Mouse (Mus musculus): ENCODE measurements around the gene Arhgef7. TPM values are rescaled to one million over a fixed set of nuclear protein-coding genes. Genes with fewer than 3 reads are reported as not detected.
A peak's percentile ranks its signal among the peaks of the same experiment; 100 is the strongest.

The Arhgef7 gene
- total RNA-seq, 1 experiment: 33.0 TPM

- H3K4me1 ChIP-seq (ENCODE audit: control insufficient read depth in 2 of 2, insufficient read depth in 2 of 2, low read length in 2 of 2, poor library complexity in 1 of 2): peaks cover 0 to 8% of the 10 kb centered on the region in 2 experiments; a peak in 1 of 4 replicates
- H3K27ac ChIP-seq (ENCODE audit: insufficient read depth, low read depth, low read length, poor library complexity, severe bottlenecking): no peak overlapping the region
- no peaks in the 10 kb centered on the region for H3K36me3 ChIP-seq (ENCODE audit: control insufficient read depth, insufficient read depth, low read length, poor library complexity, severe bottlenecking)
- no peak for DNase-seq (ENCODE audit: low read depth, low spot score)
- H3K4me3 ChIP-seq (ENCODE audit: insufficient read depth in 1 of 2, low read depth in 1 of 2, low read length in 2 of 2, poor library complexity in 1 of 2, severe bottlenecking in 1 of 2): no peak overlapping the region
- H3K9ac ChIP-seq (ENCODE audit: insufficient read depth, low read depth, low read length, poor library complexity, severe bottlenecking): no peak overlapping the region
- H3K9me3 ChIP-seq (ENCODE audit: control insufficient read depth, insufficient read depth, low read depth, low read length): no peaks in the 10 kb centered on the region
- in situ Hi-C loops (cut with MboI; ENCODE audit: low sequenced_read_pairs in 2 of 2, unreplicated experiment in 2 of 2): no loop called here
- TF ChIP-seq ZNF384 (IDR thresholded peaks at IDR 0.05; ENCODE audit: low read depth, low read length) (no peak), ZC3H11A (IDR thresholded peaks at IDR 0.05; ENCODE audit: borderline replicate concordance, low read depth, low read length) (no peak), MAFK (IDR thresholded peaks at IDR 0.05; ENCODE audit: insufficient read depth, low read depth, low read length) (no peak), CHD2 (IDR thresholded peaks at IDR 0.05; ENCODE audit: low read depth, low read length) (no peak), HCFC1 (IDR thresholded peaks at IDR 0.05; ENCODE audit: borderline replicate concordance, insufficient read depth, low read length) (no peak)
These were observed 30.1 kb upstream of the Arhgef7 start for GRCm38 (mm10) chr8:11697467-11697866.

- DNase-seq (ENCODE audit: low read depth, low spot score): no peak
- in situ Hi-C loops (cut with MboI; ENCODE audit: low sequenced_read_pairs in 2 of 2, unreplicated experiment in 2 of 2): loop anchor here in 1 of 2 experiments (10.0 kb wide), 2 partner anchors 145 to 265 kb away; partner anchors contain the start of genes Cars2 and Ing1
- peak overlapping the region; percentile 57 for H3K27ac ChIP-seq (ENCODE audit: insufficient read depth, low read depth, low read length, poor library complexity, severe bottlenecking)
- H3K4me1 ChIP-seq (ENCODE audit: control insufficient read depth in 2 of 2, insufficient read depth in 2 of 2, low read length in 2 of 2, poor library complexity in 1 of 2): peaks cover 0 to 9% of the 10 kb centered on the region in 2 experiments; a peak in 3 of 4 replicates
- no peak for TF ChIP-seq CHD2 (IDR thresholded peaks at IDR 0.05; ENCODE audit: low read depth, low read length)
- no peak for TF ChIP-seq ZNF384 (IDR thresholded peaks at IDR 0.05; ENCODE audit: low read depth, low read length)
- peak; percentile 97 for TF ChIP-seq MAFK (IDR thresholded peaks at IDR 0.05; ENCODE audit: insufficient read depth, low read depth, low read length)
- TF ChIP-seq HCFC1 (IDR thresholded peaks at IDR 0.05; ENCODE audit: borderline replicate concordance, insufficient read depth, low read length): no peak
- no peak overlapping the region for H3K9ac ChIP-seq (ENCODE audit: insufficient read depth, low read depth, low read length, poor library complexity, severe bottlenecking)
- H3K9me3 ChIP-seq (ENCODE audit: control insufficient read depth, insufficient read depth, low read depth, low read length): no peaks in the 10 kb centered on the region
- 0 out of 4 replicates have a peak overlapping the region, but pooled peaks of 1 of the 2 experiments have one; percentile 46 for H3K4me3 ChIP-seq (ENCODE audit: insufficient read depth in 1 of 2, low read depth in 1 of 2, low read length in 2 of 2, poor library complexity in 1 of 2, severe bottlenecking in 1 of 2)
- H3K36me3 ChIP-seq (ENCODE audit: control insufficient read depth, insufficient read depth, low read length, poor library complexity, severe bottlenecking): no peaks in the 10 kb centered on the region
These were observed 28.0 kb upstream of the Arhgef7 start for GRCm38 (mm10) chr8:11699442-11700001.

DNA sequence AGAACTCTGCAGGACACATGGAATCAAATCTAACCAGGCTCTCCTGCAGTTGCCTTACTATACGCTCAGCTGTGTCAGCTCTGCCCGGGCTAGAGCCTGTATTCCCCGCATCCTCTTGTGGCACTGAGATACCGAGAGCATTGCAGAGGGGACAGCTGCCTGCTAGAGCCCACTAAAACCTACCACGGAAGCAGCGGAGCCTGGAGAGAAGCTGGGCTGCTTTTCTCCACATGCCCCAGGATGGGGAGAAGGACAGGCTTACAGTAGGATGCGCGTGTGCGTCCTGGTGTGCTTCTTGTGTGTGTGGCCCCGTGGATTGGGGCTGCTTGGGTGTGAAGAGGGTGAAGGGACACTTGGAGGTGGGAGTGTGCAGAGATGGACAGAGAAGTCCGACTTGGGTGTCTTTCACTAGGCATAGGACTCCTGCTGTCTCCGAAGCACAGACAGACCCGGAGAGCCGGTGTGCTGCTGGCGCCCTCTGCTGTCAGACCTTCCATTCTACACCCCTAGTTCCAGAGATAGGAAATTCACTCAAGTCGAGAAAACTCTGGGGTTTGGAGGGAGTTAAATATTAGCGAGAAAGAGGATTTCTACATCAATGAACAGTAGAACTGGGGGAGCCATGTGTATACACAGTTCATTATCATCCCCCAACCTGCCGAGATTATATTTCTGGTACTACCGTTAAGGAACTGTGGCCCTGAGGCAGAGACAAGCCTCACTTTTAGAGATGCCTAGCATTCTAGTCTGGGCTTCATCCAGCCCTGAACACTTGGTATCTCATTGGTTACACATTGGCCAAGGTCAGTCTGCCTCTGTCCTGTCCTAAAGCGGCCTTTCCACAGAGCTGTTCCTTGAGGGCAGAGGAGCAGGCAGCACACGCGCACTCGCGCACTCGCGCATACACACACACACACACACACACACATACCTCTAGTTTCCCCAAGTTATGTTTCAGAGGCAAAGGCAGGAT lies 27.2 kb upstream of the Arhgef7 start:
- Histone ChIP-seq H3K4me1 (ENCODE audit: control insufficient read depth in 2 of 2, insufficient read depth in 2 of 2, low read length in 2 of 2, poor library complexity in 1 of 2) (peaks cover 0 to 11% of the 10 kb centered on the region in 2 experiments; a peak in 3 of 4 replicates), H3K4me3 (ENCODE audit: insufficient read depth in 1 of 2, low read depth in 1 of 2, low read length in 2 of 2, poor library complexity in 1 of 2, severe bottlenecking in 1 of 2) (peak overlapping the region; percentile 33 to 46), H3K9ac (ENCODE audit: insufficient read depth, low read depth, low read length, poor library complexity, severe bottlenecking) (peak overlapping the region; percentile 54; the same call in 1 of the 2 replicates), H3K36me3 (ENCODE audit: control insufficient read depth, insufficient read depth, low read length, poor library complexity, severe bottlenecking) (no peaks in the 10 kb centered on the region), H3K27ac (ENCODE audit: insufficient read depth, low read depth, low read length, poor library complexity, severe bottlenecking) (peak overlapping the region; percentile 57), H3K9me3 (ENCODE audit: control insufficient read depth, insufficient read depth, low read depth, low read length) (no peaks in the 10 kb centered on the region)
- DNase-seq (ENCODE audit: low read depth, low spot score): peak; percentile 65
- peak; percentile 93; the same call in 1 of the 2 replicates for TF ChIP-seq ZC3H11A (IDR thresholded peaks at IDR 0.05; ENCODE audit: borderline replicate concordance, low read depth, low read length)
- TF ChIP-seq CHD2 (IDR thresholded peaks at IDR 0.05; ENCODE audit: low read depth, low read length): no peak
- in situ Hi-C loops (cut with MboI; ENCODE audit: low sequenced_read_pairs in 2 of 2, unreplicated experiment in 2 of 2): loop anchor here in 1 of 2 experiments (10.0 kb wide), 2 partner anchors 146 to 266 kb away; partner anchors contain the start of genes Cars2 and Ing1

DNA sequence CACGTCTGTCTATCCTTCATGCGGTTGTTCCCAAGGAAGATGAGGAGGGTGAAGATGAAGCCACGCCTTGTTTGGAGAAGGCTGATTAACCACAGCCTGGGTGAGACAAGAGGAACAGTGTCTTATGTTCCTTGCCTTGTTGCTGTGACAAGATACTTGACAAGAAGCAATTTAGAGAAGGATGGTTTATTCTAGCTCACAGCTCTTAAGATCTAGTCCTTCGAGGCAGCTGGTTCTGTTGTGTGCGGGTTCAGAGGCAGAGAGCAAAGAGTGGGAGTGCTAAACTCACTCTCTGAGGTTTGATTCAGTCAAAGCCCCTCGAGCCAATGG lies 26.5 kb upstream of the Arhgef7 start, which contains the start of gene 1700016D06Rik:
Gene 1700016D06Rik, minus strand, starts transcription at position 31 of the 330 bp plus-strand sequence.
- H3K4me1 ChIP-seq (ENCODE audit: control insufficient read depth in 2 of 2, insufficient read depth in 2 of 2, low read length in 2 of 2, poor library complexity in 1 of 2): peaks cover 0 to 11% of the 10 kb centered on the region in 2 experiments; a peak in 3 of 4 replicates
- peak within 1 kb of the TSS; percentile 54; the same call in 1 of the 2 replicates for H3K9ac ChIP-seq (ENCODE audit: insufficient read depth, low read depth, low read length, poor library complexity, severe bottlenecking)
- peak within 1 kb of the TSS; percentile 33 to 46 for H3K4me3 ChIP-seq (ENCODE audit: insufficient read depth in 1 of 2, low read depth in 1 of 2, low read length in 2 of 2, poor library complexity in 1 of 2, severe bottlenecking in 1 of 2)
- no peaks in the 10 kb centered on the region for H3K9me3 ChIP-seq (ENCODE audit: control insufficient read depth, insufficient read depth, low read depth, low read length)
- DNase-seq (ENCODE audit: low read depth, low spot score): no peak
- peak within 1 kb of the TSS; percentile 57 for H3K27ac ChIP-seq (ENCODE audit: insufficient read depth, low read depth, low read length, poor library complexity, severe bottlenecking)
- H3K36me3 ChIP-seq (ENCODE audit: control insufficient read depth, insufficient read depth, low read length, poor library complexity, severe bottlenecking): no peaks in the 10 kb centered on the region
- TF ChIP-seq ZC3H11A (IDR thresholded peaks at IDR 0.05; ENCODE audit: borderline replicate concordance, low read depth, low read length) (no peak), CHD2 (IDR thresholded peaks at IDR 0.05; ENCODE audit: low read depth, low read length) (no peak), ZNF384 (IDR thresholded peaks at IDR 0.05; ENCODE audit: low read depth, low read length) (no peak), MAFK (IDR thresholded peaks at IDR 0.05; ENCODE audit: insufficient read depth, low read depth, low read length) (no peak), HCFC1 (IDR thresholded peaks at IDR 0.05; ENCODE audit: borderline replicate concordance, insufficient read depth, low read length) (no peak)
- in situ Hi-C loops (cut with MboI; ENCODE audit: low sequenced_read_pairs in 2 of 2, unreplicated experiment in 2 of 2): loop anchor here in 1 of 2 experiments (10.0 kb wide), 2 partner anchors 146 to 266 kb away; partner anchors contain the start of genes Cars2 and Ing1
